Mouse (Mus musculus) 3134 (cell line): ENCODE measurements around the gene Inpp5a.
A peak's percentile ranks its signal among the peaks of the same experiment; 100 is the strongest.

Experiments
- DNase-seq: peaks from one replicate; pipeline ENCODE4 v3.0.0-alpha.2; 2011; ENCODE audit warnings: low spot score; ENCODE audit not compliant: insufficient read length; ENCODE audit errors: extremely low read depth

Gene Inpp5a

DNA sequence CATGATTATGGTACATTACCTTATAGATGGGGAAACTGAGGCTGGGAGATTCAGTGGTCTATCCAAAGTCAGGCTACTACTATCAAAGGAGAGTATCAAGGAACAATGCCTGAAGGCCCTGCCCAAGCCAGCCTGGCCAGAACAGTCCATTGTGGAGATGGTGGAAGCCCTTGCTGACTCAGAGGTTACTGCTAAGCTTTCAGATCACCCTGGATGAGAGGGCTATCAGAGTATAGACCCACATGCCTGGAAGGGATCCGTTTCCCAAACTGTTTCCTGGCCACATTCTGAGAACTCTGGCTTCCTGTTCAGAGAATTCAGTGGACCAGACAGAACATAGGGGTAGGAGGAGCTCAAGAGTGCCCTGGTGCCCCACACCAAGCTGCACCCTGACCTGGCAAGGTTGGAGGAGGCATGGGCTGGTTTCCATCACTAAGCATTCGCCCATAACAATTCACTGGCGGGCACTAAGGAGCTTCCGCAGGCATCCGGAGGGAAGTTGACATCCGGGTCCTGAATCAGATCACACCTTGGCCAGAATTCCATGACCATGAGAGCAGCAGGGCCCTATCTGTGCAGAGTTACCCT lies 19.3 kb upstream of the Inpp5a start:
- no peak for DNase-seq

DNA sequence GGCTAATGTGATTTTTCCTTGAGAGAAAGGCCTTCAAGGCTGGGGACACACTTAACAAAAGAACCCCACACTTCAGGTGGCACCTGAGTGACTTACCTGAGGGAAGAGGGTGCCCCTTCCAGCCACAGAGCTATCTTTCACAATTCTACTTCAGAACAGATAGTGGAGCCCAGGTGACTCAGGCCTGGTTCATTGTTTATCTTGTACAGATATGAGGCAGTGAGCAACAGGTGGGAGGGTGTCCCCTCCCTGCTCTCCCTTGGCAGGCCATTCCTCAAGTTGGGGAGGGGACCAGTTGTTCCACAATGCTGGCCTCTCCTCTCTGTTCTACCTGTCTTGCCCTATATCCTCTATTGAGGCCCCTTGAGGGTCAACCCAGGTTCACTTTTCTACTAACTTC lies 17.5 kb upstream of the Inpp5a start:
- DNase-seq = no peak

DNA sequence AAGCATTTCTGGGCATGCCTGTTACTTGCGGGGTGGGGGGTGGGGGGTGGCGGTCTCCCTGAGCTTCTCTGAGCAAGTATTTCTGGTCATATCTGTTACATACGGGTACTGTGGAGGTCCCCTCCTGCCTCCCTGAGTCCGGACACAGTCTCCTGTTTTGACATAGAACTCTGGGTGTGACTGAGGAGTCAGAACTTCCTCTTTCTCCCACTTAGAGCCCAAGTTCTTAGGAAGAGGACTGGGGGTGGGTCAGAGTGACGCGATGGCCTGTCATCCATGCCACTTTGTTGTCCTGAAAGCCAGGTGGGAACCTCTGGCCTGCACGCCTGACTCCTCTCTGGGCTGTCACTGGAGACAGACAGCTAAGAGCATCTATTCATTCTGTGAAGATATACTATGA lies 11.5 kb upstream of the Inpp5a start:
- no peak for DNase-seq

DNA sequence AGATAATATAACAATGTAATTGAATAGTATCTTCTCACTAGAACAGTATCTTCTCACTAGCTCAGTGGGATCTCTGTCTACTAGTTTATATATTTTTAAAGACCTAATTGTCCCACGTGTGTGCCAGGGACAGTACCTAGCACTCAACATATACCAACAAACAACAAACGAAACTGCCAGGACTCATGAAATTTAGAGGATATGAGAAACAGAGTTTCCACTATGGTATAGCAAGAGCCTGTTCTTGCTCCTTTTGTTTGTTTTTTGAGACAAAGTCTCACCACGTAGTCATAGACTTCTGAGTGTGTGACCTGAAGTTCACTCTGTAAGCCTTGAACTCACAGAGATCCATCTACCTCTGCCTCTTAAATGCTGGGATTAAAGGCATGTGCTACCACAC lies 10.6 kb upstream of the Inpp5a start:
- no peak for DNase-seq

DNA sequence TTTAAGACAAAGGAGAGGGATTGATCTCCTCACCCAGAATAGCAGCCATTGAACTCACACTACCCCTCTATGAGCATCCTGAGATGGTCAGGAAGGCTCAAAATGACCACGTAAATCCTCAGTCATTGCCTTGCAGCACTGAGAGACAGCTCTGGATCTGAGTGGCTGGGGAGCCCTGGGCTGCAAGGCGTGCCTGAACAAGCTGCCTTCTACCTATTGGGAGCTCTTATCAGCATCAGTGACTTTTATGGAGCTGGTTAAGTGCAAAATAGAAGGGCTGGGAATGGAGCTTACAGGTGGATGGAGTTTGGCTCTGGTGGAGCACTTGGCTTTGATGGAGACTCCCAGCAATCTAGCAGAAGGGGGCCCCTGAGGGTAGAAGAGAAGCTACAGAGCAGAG lies 9.2 kb upstream of the Inpp5a start:
- no peak for DNase-seq

DNA sequence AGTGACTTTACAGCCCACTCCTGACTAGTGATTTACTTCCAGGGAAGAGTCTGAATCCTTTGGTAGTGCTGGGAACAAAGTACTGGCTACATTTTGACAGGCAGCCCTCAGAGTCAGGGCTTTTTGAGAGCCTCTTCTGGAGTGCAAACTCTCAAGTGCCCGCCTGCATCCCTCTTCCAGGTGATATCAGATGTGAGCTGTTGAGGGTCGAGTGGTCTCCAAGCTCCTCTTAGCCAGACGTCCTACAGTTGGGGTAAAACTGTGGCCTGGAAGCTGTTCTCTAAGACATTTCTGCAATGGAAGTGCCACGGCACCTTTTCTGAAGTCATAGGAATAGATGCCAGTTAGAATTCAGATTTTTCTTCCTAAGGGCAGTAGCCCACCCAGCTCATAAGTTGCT lies 8.7 kb upstream of the Inpp5a start:
- DNase-seq = no peak

DNA sequence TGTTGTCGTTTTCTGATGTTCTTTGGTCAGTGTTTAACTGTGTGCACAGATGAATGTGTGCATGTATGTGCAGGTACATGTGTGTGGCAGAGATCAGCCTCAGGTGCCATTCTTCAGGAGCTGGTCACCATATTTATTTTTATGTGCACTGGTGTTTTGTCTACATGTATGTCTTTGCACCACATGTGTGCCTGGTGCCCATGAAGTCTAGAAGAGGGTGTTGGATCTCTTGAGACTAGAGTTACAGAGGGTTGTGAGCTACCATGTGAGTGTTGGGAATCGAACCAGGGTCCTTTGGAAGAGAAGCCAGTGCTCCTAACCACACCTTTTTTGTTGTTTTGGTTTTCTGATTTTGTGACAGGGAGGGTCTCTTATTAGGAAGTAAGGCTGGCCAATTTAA lies 7.0 kb upstream of the Inpp5a start:
- no peak for DNase-seq

DNA sequence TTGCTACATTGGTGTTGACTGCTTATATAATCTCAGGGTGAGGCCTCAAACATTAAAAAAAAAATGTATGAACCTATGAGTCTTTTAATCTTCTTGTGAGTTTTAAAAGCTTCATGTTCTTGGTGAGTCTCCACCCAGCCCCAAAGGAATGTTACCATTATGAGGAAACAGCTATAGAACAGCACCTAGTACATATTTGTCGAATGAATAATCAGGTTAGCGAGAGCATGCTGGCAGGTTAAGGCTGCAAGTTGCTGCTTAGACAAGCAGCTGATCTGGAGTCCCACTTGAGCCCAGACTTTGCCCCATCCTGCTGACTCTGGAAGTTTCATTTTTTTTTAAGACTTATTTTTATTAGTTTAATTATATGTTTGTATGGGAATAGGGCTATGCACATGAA lies 6.1 kb upstream of the Inpp5a start:
- DNase-seq = no peak

DNA sequence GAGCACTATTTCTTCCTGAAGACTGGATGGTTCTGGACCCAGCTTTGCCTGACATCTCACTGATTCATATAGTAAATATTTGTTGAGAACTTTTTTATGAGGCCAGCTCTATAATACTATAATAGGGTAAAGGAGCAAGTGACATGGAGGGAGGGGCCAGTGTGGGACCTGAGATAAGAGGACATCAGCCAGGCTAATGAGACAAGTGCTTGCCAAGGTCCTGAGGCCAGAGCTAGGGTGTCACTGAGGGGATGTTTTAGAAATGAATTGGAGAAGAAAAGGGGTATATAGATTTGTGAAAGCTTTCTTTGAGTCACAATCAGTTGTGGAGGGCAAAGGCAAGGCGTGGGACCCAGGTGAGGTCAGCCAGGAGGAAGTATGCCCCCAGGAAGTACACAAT lies 4.4 kb upstream of the Inpp5a start:
- DNase-seq = no peak

DNA sequence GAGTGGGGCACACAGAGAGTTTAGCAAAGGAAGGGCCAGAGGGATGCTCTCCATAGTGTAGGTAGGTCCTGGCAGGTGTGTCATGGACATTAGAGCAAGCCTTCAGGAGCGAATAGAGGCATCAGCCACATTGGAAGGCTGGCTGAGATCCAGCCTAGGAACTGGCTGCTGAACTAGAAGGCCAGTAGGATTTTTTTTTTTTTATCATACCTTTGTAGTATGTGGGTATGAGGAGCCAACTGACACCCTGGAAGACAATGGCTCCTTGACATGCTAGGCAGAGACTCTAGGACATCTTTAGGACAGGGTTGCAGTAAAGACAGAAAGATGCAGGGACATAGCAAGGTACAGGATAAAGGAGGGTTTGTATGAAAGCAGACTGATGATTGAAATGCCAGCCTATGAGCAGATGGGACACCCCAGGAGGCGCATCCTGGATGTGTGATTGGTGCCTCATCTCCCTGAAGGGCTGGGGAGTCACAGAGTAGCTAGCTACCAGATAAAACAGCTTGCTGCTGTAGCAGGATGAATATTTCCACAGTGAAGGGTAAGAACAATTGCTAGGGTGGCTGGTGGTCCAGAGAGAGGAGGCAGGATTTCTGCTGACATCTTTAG lies 3.9 kb upstream of the Inpp5a start:
- no peak for DNase-seq

DNA sequence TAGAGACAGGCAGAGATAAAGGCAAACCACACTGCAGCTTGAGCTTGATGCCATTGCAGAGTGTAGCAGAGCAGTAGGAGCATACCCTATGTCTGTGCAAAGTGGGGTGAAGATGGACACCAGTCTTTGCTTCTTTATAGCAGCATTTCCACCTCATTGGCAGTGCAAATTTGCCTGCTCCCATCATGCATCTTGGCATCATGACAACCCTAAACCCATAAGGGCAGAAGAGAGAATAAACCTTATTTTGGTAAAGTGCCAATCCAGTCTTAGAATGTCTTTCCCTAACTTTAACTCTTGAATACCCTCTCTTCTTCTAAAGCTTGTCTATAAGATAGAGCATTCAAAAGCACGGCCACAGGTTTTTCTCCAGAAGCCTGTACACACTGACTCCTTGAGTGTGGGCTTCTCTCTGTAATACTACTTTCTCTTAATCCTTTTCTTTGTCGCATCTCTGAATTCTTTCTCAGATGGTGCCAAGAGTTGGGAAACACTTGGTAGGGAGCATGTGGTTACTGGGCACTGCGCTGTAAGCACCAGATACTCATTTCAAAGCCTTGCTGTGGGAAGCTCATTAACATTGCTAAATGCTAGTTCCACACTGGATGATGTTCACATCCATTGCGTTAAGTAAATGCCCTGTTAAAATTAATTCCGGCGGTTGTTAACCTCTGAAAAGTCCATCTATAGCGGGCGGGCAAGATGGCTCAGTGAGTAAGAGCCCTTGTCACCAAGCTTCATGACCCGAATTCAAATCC lies 1.8 kb upstream of the Inpp5a start:
- DNase-seq = no peak

DNA sequence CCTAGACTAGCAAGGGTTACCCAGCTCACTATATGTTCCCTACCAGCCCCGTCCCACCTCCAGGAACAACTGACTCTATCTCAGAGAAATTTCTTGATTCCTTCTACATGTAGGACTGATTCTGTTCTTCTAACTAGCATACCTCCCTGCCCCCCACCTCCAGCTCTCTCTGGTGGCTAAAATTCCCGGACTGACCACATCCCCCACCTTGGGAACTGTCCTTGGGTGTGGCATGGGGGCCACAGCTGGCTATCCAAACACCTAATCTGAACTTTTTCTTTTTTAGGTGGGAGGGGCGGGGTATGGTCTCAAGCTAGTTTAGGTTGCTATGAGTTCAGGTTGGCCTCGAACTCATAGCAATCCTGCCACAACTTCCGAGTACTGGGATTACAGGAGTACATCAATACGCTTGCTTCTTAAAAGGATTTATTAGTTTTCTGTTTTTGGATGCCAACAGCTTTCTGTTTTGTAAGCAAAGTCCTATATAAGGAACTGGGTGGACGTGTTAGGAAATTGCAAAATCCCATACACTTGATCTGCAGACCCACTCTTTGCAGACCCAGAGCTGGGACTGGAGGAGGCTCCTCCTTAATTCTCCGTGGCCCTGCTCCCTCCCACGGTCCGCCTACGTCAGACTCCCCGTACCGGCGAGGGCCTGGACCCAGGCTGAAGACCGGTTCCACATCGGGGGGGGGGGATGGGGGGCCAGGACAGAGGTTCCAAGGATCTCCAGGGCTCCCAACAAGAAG lies 814 bp upstream of the Inpp5a start:
- no peak for DNase-seq

DNA sequence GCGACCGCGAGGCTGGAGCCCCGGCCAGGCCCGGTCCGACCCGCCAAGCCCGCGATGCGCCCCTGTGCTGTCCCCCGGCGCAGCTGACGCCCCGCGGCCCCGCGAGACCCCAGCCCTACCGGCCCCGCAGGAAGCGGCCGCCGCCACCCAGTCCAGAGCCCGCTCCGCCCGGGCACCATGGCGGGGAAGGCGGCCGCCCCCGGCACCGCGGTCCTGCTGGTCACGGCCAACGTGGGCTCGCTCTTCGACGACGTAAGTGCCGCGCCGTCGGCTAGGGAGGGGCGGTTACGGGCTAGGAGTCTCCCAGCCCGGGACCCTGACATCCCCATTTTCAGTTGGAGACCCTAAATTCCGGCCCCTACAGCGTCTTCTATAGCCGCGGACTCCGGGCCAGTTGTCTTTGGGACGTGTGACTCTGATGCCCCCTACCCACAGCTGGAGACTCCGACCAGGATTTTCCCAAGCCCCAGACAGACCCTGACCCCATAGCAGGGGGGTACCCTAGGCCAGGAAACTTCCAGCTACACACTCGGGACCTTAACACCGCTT lies 378 bp downstream of the Inpp5a start:
- DNase-seq = peak; percentile 50

DNA sequence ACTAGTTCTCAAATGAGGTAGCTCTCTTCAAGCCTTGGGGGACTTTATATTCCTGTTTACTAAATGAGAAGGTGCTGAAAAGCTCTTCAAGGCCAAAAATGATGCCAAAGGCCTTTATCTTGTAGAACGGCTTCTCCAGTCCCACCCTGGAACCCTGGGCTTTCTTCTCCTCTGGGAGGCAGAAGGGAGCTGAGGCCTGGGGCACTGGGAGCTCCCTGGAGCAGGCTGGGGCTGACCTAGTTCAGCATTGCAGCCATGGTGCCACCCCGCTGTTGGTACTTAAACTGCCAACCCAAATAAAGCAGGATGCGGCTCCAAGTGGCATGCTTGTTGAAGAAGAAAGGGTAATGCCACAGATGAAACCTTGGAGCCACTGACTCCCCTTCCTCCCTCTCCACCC lies 1.5 kb downstream of the Inpp5a start:
- peak; percentile 53 for DNase-seq

DNA sequence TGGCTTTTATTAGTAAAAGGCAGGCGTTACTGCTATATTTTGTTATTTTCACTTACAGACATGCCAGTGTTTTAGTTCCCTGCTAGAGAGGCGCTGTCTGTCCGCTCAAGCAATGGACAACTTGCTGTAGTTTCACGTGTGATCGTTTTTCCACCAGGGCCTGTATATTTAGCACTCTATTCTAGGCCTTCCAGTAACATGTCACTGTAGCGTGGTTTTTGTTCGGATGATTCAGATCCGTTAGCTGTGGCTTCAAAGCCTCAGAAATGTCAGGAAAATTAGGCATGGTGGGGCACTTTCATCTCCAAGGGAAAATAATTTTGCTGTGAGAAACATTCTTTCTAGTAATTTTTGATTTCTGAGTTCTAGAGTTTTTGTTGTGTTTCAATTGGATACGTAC lies 2.0 kb downstream of the Inpp5a start:
- no peak for DNase-seq

DNA sequence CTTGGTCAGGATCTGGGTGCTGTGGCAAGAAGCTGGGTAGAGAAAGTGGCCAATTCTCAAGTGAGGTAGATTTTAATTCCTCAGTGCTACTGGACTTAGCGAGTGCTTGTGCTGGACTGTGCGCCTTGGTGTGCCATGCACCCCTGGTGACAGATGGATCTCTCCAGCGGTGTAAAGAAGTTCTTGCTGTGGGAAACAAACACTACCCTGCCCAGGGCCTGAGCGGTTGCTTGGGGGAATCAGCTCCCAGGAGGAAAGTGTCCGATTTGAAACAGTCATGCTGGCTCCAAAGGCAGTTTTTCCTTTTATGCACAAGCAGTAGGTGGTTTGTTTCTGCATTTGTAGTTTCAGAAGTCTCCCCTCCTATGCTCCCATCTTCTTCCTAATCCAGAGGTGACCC lies 2.8 kb downstream of the Inpp5a start:
- no peak for DNase-seq

DNA sequence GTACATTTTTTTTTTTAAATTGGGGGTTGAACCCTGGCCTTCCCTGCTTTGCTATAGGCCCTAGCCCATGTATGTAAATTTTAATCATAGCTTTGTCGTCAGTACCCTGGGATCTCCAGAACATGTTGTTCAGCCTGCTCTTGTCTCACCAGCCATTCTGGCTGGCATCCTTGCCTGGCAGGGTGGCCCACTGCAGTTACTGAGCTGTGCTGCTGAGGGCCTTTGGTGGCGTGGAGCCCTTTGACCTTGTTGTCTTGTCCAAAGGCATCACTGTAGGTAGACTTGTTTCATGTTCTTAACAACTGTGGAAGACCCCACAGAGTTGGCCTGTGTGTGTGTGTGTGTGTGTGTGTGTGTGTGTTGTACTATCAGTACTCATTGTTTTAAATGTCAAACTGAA lies 3.2 kb downstream of the Inpp5a start:
- DNase-seq = no peak

DNA sequence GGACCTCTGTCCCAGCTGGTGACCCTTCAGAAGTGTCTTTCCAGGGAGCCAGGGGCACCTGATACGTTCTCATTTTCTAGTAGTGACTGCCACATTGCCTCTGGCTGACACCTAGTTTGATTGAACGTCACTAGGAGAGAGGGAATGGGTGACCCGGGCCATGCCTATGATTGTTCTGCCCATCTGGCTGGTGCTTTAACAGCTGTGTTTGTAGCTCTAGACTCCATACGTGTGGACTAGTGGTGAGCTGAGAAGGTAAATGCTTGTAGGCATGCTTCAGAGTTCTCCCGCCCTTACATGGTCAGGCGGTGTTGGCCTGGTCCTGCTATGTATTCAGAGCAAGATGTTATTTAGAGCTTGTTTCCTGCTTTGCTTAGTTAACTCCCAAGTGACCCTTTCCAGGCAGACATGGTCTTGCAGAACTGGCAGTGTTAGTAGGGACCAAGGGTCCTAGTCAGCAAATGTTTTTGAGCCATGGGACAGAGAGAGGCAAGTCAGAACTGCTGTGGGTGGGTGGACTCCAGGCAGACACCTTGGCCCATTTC lies 3.9 kb downstream of the Inpp5a start:
- no peak for DNase-seq

DNA sequence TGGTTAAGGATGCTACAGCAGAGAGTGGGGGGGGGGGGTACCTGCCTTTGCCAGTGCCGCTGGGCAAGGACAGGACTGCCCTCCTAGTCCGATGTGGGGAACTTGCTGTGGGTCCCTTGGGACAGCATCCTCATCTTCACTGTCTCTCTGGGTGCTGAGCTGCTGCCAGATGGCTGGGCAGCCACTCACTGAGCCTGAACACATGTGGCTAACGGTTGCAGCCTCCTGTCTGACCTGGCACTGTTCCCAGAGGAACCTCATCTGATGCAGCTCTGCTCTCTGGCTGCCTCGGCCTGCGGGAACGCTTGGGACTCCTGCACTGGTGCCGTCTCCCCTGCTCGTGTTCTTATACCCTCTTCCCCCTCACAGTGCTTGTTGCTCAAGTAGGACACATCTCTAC lies 8.6 kb downstream of the Inpp5a start:
- DNase-seq = peak; percentile 52

DNA sequence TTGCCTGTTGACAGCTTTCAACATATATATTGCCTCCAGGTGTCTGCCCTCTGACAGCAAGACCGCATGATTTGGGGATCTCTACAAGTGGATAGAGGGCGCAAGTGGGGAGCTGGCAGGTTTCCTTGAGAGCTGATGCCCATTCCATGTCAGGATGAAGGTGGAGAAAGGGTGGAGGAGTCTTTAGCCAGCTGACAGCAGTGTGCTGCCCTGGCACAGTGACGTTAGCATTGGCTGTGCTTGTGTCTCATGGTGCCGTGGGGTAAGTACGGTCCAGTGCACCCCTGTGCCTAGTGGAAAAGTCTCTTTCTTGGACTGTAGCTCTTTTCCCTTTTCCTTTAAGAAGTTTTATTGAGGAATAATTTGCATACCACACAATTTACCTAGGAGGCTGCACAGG lies 9.2 kb downstream of the Inpp5a start:
- no peak for DNase-seq

DNA sequence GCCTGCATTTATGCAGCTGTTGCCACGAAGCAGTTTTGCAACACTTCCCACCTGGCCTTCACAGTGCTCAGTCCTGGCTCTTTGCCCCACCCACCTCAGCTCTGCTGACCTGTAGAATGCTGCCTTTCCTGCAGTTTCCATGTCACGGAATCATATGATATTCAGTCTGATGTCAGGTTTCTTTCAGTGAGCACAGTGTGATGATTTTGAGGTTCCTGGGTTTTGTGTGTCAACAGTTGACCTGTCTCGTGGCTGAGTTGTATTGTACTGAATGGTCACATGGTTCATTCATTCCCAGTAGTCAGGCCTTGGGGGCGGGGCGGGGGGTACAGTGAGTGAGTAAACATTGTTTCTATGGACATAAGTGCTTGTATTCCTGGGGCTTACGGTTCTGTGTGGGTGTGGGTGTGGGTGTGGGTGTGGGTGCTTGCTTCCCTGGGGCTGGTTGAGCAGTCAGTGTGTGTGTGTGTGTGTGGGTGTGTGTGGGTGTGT lies 9.7 kb downstream of the Inpp5a start:
- no peak for DNase-seq
